Mouse (Mus musculus) cortical plate, adult 2 months (tissue): Measurements from ENCODE around the gene Srrm4. TPM values are rescaled to one million over a fixed set of nuclear protein-coding genes. Genes with fewer than 3 reads are reported as not detected.
A peak's percentile ranks its signal among the peaks of the same experiment; 100 is the strongest.

Experiments
- H3K27ac ChIP-seq: fragments of 200-500 bp; 2 replicates; pipeline ENCODE4 v1.5.1; 2012; ENCODE audit warnings: low read length, control low read depth, inconsistent platforms; ENCODE audit not compliant: insufficient read depth
- H3K4me1 ChIP-seq: fragments of 200-500 bp; 2 replicates; pipeline ENCODE4 v1.6.1; 2011; ENCODE audit warnings: low read length; ENCODE audit not compliant: control insufficient read depth, insufficient read depth
- H3K4me3 ChIP-seq: fragments of 200-500 bp; 2 replicates; pipeline ENCODE4 v1.5.1; 2011; ENCODE audit warnings: mild to moderate bottlenecking, low read length, control low read depth; ENCODE audit not compliant: insufficient read depth
- CTCF ChIP-seq: fragments of 200-500 bp; IDR thresholded peaks from 2 replicates; pipeline ENCODE4 v1.5.1; 2011; ENCODE audit warnings: mild to moderate bottlenecking, control low read depth, low read length; ENCODE audit not compliant: insufficient read depth; ENCODE audit errors: extremely low read depth
- POLR2A ChIP-seq: fragments of 200-500 bp; IDR thresholded peaks from 2 replicates; pipeline ENCODE4 v1.6.1; 2011; ENCODE audit warnings: mild to moderate bottlenecking, low read length, control low read depth; ENCODE audit not compliant: insufficient read depth; ENCODE audit errors: extremely low read depth
- polyA plus RNA-seq: library from polyadenylated mRNA; depleted of rRNA; stranded (reverse); fragments of >200 nt; gene quantifications from 2 replicates; pipeline ENCODE4 v1.2.3, GENCODE M21; 2012

Srrm4 gene
- polyA plus RNA-seq, 1 experiment = 18.4 TPM

DNA sequence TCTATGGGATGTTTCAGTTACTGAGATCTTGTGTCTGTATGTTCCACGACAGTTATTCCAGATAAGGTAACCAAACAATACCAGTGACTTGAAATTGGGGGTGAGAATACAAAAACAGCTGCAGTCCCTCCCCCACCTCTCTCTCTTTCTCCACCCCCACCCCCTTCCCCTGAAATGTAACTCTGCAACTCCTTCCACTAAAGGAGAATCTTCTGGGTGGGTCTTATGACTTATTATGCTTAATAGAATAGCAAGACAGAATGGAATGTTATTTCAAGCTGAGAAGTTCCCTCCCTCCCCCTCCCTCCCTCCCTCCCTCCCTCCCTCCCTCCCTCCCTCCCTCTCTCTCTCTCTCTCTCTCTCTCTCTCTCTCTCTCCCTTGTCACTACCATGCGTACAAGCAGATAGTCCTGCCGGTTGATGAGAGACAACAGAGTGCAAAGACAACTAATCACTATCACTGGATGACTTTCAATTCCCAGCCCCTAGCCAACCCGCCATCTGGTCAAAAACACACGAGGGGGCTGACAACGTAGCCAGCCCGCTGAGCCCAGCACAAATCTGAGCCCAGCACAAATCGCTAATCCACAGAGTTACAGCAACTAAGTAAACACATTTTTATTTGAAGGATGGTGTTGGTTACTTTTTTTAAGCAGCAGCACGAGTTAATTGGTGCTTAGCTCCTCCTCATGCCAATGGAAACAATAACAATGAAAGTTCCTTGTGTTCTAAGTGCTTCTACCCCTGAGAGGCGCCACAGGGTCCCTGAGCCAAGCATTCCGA is 143.0 kb downstream of the Srrm4 start:
- no peak overlapping the region for H3K27ac ChIP-seq
- TF ChIP-seq CTCF (no peak), POLR2A (no peak)

DNA sequence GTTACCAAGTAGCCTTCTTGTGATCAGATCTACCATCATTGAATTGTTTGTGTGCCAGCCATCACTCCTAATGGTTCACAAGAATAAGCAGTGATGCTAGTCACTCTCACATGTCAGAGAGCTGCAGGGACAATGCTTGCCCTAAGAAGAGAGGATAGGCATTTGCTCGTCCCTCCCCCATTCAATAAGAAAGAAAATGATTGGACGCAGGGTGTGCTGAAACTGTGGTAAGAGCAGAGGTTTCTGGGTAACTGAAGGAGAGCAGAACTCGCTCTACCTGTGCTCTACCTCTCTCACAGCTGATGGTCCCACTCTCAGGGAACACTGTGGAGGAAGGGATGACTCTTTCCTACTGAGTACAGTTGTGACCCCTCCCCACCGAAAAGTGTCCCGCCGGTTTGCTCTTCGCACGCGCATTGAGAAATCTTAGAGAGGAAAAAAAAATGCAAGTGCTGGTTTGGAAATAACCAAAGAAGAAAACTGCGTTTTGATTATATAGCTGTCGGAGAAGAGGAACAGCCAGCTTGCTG is 143.7 kb downstream of the Srrm4 start:
- H3K4me1 ChIP-seq = peaks cover 3% of the 10 kb centered on the region
- no peak for TF ChIP-seq POLR2A
- TF ChIP-seq CTCF = no peak
- no peak overlapping the region for H3K27ac ChIP-seq
- no peak overlapping the region for H3K4me3 ChIP-seq

More for the DNA sequence above, 143.0 kb downstream of the Srrm4 start:
- Histone ChIP-seq H3K4me3 (no peak overlapping the region), H3K4me1 (peaks cover 3% of the 10 kb centered on the region)

DNA sequence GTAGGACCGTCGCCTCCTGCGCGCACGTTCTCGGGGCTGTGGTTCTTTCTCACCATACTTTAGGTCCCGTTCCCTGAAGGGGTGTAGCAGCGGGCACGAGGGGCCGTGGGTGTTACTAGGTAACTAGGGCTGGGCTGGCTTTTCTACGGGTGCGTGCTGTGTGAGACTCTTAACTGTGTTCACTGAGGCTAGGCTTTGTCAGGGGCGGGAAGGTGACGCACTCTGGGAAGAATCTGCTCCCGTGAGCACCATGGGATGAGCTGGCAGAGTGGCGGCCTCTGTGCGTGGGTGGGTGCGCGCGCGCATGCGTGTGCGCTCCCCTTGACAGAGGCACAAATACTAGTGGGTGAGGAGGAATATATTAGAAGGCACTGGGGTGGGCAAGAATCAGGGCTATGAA is 145.1 kb downstream of the Srrm4 start:
- Histone ChIP-seq H3K4me1 (peaks cover 5% of the 10 kb centered on the region), H3K27ac (no peak overlapping the region), H3K4me3 (no peak overlapping the region)
- TF ChIP-seq CTCF (no peak), POLR2A (peak; percentile 33; the same call in 1 of the 2 replicates)

DNA sequence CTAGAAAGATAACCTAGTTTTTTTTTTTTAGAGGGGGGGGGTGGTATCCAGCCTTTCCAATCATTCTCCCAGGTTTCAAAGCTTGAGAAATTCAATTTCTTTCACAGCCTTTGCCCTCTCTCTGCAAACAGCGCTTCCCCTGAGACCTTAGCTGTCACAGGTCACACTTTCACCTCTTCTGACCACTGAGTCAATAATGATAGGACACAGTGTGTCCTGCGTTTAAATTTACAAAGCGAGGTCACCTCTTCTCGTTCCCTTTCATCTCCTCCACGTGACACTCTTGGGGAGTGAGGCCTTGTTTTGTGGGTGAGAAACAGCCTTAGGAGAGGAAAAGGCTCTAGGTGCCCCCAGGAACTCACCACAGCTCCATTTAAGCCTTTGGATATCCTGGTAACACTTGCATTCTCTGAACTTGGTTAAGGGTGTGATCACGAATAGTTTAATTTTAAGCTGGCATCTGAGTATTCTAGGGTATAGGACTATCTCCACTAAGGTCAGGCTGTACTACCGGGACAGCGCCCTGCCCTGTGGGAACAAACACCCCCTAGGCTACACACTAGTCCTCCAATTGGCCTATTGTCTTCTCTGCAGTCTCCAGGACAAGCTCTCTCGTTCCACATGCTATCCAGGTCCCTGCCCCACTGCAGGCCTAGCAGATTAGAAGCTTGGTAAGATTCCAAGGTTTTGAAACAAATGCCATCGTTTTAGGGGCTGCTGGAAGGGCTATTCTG is 145.8 kb downstream of the Srrm4 start:
- H3K27ac ChIP-seq = no peak overlapping the region
- no peak overlapping the region for H3K4me3 ChIP-seq
- TF ChIP-seq CTCF = no peak
- TF ChIP-seq POLR2A = no peak
- peaks cover 5% of the 10 kb centered on the region for H3K4me1 ChIP-seq

DNA sequence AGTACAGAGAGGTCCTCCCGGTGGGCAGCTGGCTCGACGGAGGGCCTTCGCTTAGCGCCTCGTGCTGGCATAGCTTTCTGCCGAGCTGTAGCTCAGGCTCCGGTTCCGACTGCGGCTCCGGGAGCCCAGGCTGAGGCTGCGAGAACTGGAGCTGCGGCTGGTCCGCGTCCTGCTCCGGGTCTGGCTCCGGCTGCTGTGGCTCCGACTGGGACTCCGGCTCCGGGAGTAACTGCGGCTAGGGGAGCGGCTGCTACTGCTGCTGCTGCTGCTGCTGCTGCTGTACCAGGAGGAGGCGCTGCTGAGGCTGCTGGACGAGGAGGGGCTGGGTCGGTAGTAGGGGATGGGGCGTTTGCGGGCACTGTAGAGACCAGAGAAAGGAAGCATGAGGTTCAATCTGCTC is 147.1 kb downstream of the Srrm4 start:
- TF ChIP-seq CTCF (no peak), POLR2A (no peak)
- Histone ChIP-seq H3K4me3 (no peak overlapping the region), H3K27ac (peak overlapping the region; percentile 78; the same call in 1 of the 2 replicates), H3K4me1 (peaks cover 8% of the 10 kb centered on the region)

DNA sequence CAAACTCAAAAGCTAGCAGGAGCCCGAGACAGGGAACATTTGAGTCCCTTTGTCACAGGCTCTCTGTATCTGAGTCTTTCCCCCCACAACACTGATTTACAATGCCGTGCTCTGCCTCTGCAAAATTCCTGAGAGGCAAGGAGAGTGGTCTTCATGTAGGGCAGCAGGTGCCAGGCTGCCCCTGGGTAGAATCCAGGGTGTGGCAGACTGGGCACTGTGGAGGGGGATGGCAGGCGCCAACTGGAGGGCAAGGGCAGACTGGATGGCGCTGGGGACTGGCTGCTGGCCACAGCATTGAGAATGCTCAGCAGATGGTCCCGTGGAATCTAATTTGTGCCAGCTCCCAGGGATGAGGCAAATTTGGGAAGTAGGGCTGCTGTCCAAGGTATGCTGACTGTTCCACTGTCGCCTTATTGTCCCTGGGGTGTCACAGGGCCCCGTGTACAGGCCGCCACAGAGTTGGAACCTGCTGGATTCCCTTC is 148.1 kb downstream of the Srrm4 start:
- TF ChIP-seq CTCF (no peak), POLR2A (no peak)
- H3K27ac ChIP-seq = peak overlapping the region; percentile 61
- no peak overlapping the region for H3K4me3 ChIP-seq
- peaks cover 8% of the 10 kb centered on the region for H3K4me1 ChIP-seq

DNA sequence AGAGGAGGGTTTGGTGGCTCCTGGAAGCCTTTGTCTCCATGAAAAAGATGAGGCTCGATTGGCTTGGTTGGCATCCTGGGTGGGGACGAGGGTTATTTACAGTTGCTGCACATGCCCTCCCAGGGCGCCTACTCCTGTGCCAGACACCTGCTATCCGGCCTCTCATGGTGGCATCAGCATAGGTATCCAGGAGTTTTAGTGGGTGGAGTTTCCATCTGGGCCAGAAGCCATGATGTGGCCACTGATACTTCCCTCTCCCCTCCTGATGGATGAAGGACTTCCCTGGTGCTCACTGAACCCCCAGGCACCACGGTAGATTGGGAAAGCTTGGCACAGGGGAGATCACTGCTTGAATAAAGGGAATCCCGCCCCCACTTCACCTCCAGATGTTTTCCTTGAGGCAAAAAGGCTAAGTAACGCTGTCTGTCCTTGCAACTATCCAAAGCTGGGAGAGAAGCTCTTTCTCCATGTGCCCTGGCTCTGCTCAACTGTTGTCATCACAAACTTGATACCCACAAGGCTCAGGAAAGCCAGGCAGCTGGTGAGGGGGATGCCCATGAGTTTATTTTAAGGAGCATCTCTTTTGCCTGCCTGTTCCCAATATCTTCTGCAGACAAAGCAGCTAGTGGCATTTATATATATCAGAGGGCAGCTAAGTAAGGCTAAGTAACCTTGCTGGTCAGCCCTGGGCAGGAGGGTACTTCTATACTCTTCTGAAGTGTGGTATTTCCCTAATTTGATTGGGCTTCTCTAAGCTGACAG is 148.7 kb downstream of the Srrm4 start:
- H3K4me1 ChIP-seq = peaks cover 8% of the 10 kb centered on the region
- TF ChIP-seq POLR2A = no peak
- no peak for TF ChIP-seq CTCF
- peak overlapping the region; percentile 61 for H3K27ac ChIP-seq
- no peak overlapping the region for H3K4me3 ChIP-seq

DNA sequence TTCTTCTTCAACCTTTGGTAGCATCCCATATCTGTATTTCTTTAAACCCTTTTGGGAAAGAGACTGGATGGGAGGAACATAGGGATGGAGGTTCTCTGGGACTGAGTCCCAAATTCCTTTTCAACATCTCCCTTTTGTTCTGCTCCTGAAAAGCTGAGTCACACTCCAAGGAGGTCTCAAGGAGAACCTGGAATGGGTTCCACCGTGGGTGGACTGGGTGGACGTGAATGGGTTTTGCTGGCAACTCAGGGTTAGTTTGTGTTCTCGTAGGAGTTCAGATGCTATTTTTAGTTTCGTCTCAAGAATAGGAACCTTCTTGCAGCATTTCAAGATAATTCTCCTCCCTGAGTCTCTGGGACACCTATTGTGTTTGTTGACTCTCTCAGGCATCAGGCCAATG is 151.4 kb downstream of the Srrm4 start:
- no peak overlapping the region for H3K27ac ChIP-seq
- no peak for TF ChIP-seq CTCF
- TF ChIP-seq POLR2A = no peak
- H3K4me3 ChIP-seq = no peak overlapping the region
- peaks cover 7% of the 10 kb centered on the region for H3K4me1 ChIP-seq

DNA sequence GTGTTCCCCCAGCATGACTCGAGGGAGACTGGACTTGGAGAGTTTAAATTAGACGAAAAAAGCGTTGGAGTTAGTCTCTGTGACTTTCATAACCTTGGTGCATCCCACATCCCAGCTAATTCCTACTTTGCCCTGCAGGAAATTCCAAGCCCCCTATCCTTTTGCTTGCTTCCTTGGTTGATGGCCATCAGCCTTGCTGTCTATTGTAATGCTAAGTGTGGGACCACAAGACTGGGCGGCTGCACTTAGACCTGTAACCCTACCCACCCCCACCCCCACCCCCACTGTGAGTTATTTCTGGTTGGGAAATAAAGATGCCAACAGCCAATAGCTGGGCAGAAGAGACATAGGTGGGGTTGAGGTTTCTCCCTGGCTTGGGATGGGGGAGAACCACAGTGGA is 153.3 kb downstream of the Srrm4 start:
- TF ChIP-seq CTCF (no peak), POLR2A (no peak)
- Histone ChIP-seq H3K4me1 (peaks cover 5% of the 10 kb centered on the region), H3K4me3 (no peak overlapping the region), H3K27ac (no peak overlapping the region)

DNA sequence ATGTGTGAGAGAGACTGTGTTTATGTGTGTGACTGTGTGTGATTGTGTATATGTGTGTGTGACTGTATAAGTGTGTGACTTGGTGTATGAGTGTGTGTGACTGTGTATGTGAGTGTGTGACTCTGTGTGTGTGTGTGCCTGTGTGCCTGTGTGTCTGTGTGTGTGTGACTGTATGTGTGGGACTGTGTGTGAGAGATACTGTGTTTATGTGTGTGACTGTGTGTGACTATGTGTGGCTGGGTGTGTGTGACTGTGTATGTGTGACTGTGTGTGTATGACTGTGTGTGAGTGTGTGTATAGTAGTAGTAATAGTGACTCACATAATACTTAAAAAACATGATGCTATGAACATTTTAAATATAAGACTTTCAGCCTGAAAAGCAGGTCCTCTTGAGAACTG is 155.5 kb downstream of the Srrm4 start:
- H3K4me3 ChIP-seq = no peak overlapping the region
- TF ChIP-seq POLR2A (no peak), CTCF (no peak)

More for the DNA sequence above, 155.5 kb downstream of the Srrm4 start:
- Histone ChIP-seq H3K27ac (no peak overlapping the region), H3K4me1 (peaks cover 3% of the 10 kb centered on the region)
